Mouse (Mus musculus) layer of hippocampus, postnatal 10 days (tissue): Measurements from ENCODE around the gene Hist1h2bl. TPM values are rescaled to one million over a fixed set of nuclear protein-coding genes. Genes with fewer than 3 reads are reported as not detected.

Experiments used
- microRNA-seq, 2 experiments: library from miRNA; unstranded; fragments of <30 nt; microRNA quantifications; one replicate each; pipeline ENCODE4 v1.2.0; 2021
- total RNA-seq, 2 experiments: library from RNA; stranded (reverse); gene quantifications; 2 replicates each; pipeline ENCODE4 v1.2.3; 2021

Gene Hist1h2bl
- total RNA-seq, 2 experiments from 2014 or later, result 55.7 to 83.1 TPM

Small RNAs within 50 kb of the gene (microRNA-seq; reads per million reads assigned to microRNA genes)
- gene Gm44357, result 0 reads per million in 2 experiments
- gene Gm44367, result 0 reads per million in 2 experiments
- 0.22 to 0.78 reads per million in 2 experiments for gene Gm44454

Other genes with a start within 250 kb of the Hist1h2bl start
- gene Nkapl, start 247.6 kb downstream of the Hist1h2bl start, total RNA-seq, result 1 to 10 TPM; 1.0 to 1.2 TPM
- 1 to 10 TPM; 6.6 to 7.9 TPM for gene Zkscan4, start 237.2 kb downstream of the Hist1h2bl start, total RNA-seq
- gene Gm10065, start 236.7 kb downstream of the Hist1h2bl start, total RNA-seq, result not detected
- 10 to 100 TPM; 16.0 to 17.7 TPM for gene AK157302, start 220.9 kb downstream of the Hist1h2bl start, total RNA-seq
- gene Gm11273, start 214.7 kb downstream of the Hist1h2bl start, total RNA-seq, result 10 to 100 TPM; 48.8 to 72.4 TPM
- 10 to 100 TPM; 12.9 to 15.9 TPM for gene Zkscan8, start 185.0 kb downstream of the Hist1h2bl start, total RNA-seq
- gene Olfr1366, start 173.3 kb downstream of the Hist1h2bl start, total RNA-seq, result not detected
- gene Olfr1535, start 156.2 kb downstream of the Hist1h2bl start, total RNA-seq, result not detected
- gene Olfr1364, start 134.4 kb downstream of the Hist1h2bl start, total RNA-seq, result not detected
- gene Olfr1362, start 102.1 kb downstream of the Hist1h2bl start, total RNA-seq, result not detected
- gene Olfr11, start 73.6 kb downstream of the Hist1h2bl start, total RNA-seq, result not detected
- not detected for gene Olfr1361, start 52.8 kb downstream of the Hist1h2bl start, total RNA-seq
- gene Olfr1360, start 38.7 kb downstream of the Hist1h2bl start, total RNA-seq, result not detected
- gene Olfr1359, start 18.0 kb downstream of the Hist1h2bl start, total RNA-seq, result not detected
- gene Hist1h2ai, start 279 bp upstream of the Hist1h2bl start, total RNA-seq, result 10 to 100 TPM; 69.8 to 77.4 TPM
- 100 to 1,000 TPM; 100 to 141 TPM for gene Hist1h3h, start 1.5 kb upstream of the Hist1h2bl start, total RNA-seq
- 10 to 100 TPM; 17.6 to 20.3 TPM for gene Hist1h2bm, start 5.9 kb upstream of the Hist1h2bl start, total RNA-seq
- gene Hist1h4j, start 18.9 kb upstream of the Hist1h2bl start, total RNA-seq, result 10 to 100 TPM; 22.7 to 23.3 TPM
- 100 to 1,000 TPM; 312 to 419 TPM for gene Hist1h4k, start 34.4 kb upstream of the Hist1h2bl start, total RNA-seq
- gene Hist1h2ak, start 37.7 kb upstream of the Hist1h2bl start, total RNA-seq, result 10 to 100 TPM; 27.8 to 28.5 TPM
- gene Hist1h2bn, start 38.0 kb upstream of the Hist1h2bl start, total RNA-seq, result 10 to 100 TPM; 26.0 to 38.7 TPM
- gene Hist1h1b, start 64.5 kb upstream of the Hist1h2bl start, total RNA-seq, result 10 to 100 TPM; 33.1 to 44.1 TPM
- gene Hist1h3i, start 67.2 kb upstream of the Hist1h2bl start, total RNA-seq, result 100 to 1,000 TPM in 1 of 2 experiments, 10 to 100 TPM in 1; 85.1 to 110 TPM
- 10 to 100 TPM; 11.0 to 16.4 TPM for gene Hist1h2an, start 71.1 kb upstream of the Hist1h2bl start, total RNA-seq
- gene Hist1h2bp, start 71.3 kb upstream of the Hist1h2bl start, total RNA-seq, result 10 to 100 TPM; 22.4 to 23.5 TPM
- gene Hist1h2bq, start 94.1 kb upstream of the Hist1h2bl start, total RNA-seq, result 10 to 100 TPM; 52.8 to 66.3 TPM
- gene Hist1h2ao, start 94.3 kb upstream of the Hist1h2bl start, total RNA-seq, result 10 to 100 TPM; 36.4 to 41.0 TPM
- 100 to 1,000 TPM; 214 to 219 TPM for gene Hist1h4m, start 95.6 kb upstream of the Hist1h2bl start, total RNA-seq
- gene Hist1h4n, start 116.1 kb upstream of the Hist1h2bl start, total RNA-seq, result 10 to 100 TPM; 22.0 to 32.1 TPM
- 10 to 100 TPM; 67.2 to 82.7 TPM for gene Hist1h2ap, start 117.4 kb upstream of the Hist1h2bl start, total RNA-seq
- gene Hist1h2br, start 117.6 kb upstream of the Hist1h2bl start, total RNA-seq, result 10 to 100 TPM; 52.5 to 64.9 TPM
- 1 to 10 TPM; 5.1 to 6.0 TPM for gene Zfp184, start 229.0 kb upstream of the Hist1h2bl start, total RNA-seq